Comparison of ENCODE assay signal across 15 mouse cellular contexts in the genomic region with DNA sequence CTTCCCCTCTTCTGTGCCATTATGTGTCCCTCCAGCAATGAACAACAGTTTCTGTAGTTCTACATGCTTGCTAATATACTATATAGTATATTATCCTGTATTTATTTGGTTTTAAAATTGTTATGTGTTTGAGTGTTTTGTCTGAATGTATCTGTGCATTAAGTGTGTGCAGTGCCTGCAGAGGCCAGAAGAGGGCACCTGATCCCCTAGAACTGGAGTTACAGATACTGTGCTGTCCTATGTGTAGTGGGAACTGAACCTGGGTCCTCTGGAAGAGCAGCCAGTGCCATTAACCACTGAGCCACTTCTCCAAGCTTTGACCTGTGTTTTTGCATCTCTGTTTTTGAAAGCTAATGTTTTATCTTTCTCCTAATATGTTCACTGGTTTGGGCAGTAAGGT. TPM values are rescaled to one million over a fixed set of nuclear protein-coding genes. Genes with fewer than 3 reads are reported as not detected.
DNase-seq lines count a peak whose midpoint lies in the region; ATAC-seq and TF ChIP-seq lines count a peak whose summit lies in the region.
"Had no signal": no experiment of that assay in that cellular context is flagged by ENCODE, and none has a peak within 500 bp of the region (broad histone marks: within the 10 kb centered on the region; RNA-seq: fewer than 3 reads in every experiment).

No protein-coding gene starts in this region.

- H3K27me3 ChIP-seq in forebrain, embryonic 11.5 days (ENCODE audit: control insufficient read depth, insufficient read depth, low read length): no peaks in the 10 kb centered on the region
- no peaks in the 10 kb centered on the region for H3K27me3 ChIP-seq in forebrain, embryonic 15.5 days
- peaks cover 2% of the 10 kb centered on the region; the same call in 1 of the 2 replicates for H3K27me3 ChIP-seq in liver, adult 2 months (ENCODE audit: control insufficient read depth, insufficient read depth, low read length)
- H3K27me3 ChIP-seq in liver, embryonic 12.5 days (replicated peaks): 0 out of 2 replicates have a peak, but pooled peaks cover 3% of the 10 kb centered on the region
- no peaks in the 10 kb centered on the region for H3K27me3 ChIP-seq in midbrain, embryonic 10.5 days (ENCODE audit: low read depth, poor library complexity, severe bottlenecking)
- H3K27me3 ChIP-seq: heart, embryonic 15.5 days; kidney, embryonic 15.5 days; liver, embryonic 15.5 days; megakaryocyte, embryonic 14.5 days had no signal

- no peak overlapping the region for H3K27ac ChIP-seq in forebrain, embryonic 11.5 days (ENCODE audit: low read depth, low read length)
- H3K27ac ChIP-seq in forebrain, embryonic 15.5 days (replicated peaks): no peak overlapping the region
- H3K27ac ChIP-seq in liver, adult 2 months (replicated peaks; ENCODE audit: insufficient read depth, low read depth, low read length): no peak overlapping the region
- H3K27ac ChIP-seq in liver, embryonic 12.5 days: no peak overlapping the region
- H3K27ac ChIP-seq in bone marrow, adult 2 months (ENCODE audit: control insufficient read depth, insufficient read depth, low read depth, low read length, poor library complexity): no peak overlapping the region
- H3K27ac ChIP-seq in midbrain, embryonic 10.5 days (replicated peaks): no peak overlapping the region
- H3K27ac ChIP-seq: heart, embryonic 15.5 days; kidney, embryonic 15.5 days; liver, embryonic 15.5 days had no signal

- peak; percentile 26; the same call in 1 of the 2 replicates for TF ChIP-seq CTCF in liver, adult 2 months (IDR thresholded peaks at IDR 0.05; ENCODE audit: low read depth, low read length)
- peak; percentile 26; the same call in 1 of the 2 replicates for TF ChIP-seq CTCF in bone marrow, adult 2 months (IDR thresholded peaks at IDR 0.05; ENCODE audit: control insufficient read depth, insufficient read depth, low read length)

- TF ChIP-seq POLR2A in liver, adult 2 months (IDR thresholded peaks at IDR 0.05; ENCODE audit: extremely low read depth, insufficient read depth, low read length): no peak
- no peak for TF ChIP-seq POLR2A in bone marrow, adult 2 months (IDR thresholded peaks at IDR 0.05; ENCODE audit: borderline replicate concordance, control insufficient read depth, low read depth, low read length)

- H3K4me3 ChIP-seq in forebrain, embryonic 11.5 days (ENCODE audit: low read depth, low read length): no peak overlapping the region
- no peak overlapping the region for H3K4me3 ChIP-seq in forebrain, embryonic 15.5 days
- no peak overlapping the region for H3K4me3 ChIP-seq in liver, adult 2 months (ENCODE audit: insufficient read depth, low read depth, low read length)
- H3K4me3 ChIP-seq in liver, embryonic 12.5 days: no peak overlapping the region
- H3K4me3 ChIP-seq in bone marrow, adult 2 months (replicated peaks; ENCODE audit: control insufficient read depth, low read depth, low read length): no peak overlapping the region
- no peak overlapping the region for H3K4me3 ChIP-seq in midbrain, embryonic 10.5 days
- H3K4me3 ChIP-seq: heart, embryonic 15.5 days; kidney, embryonic 15.5 days; liver, embryonic 15.5 days; megakaryocyte, embryonic 14.5 days had no signal

- H3K4me1 ChIP-seq in forebrain, embryonic 11.5 days (replicated peaks; ENCODE audit: control insufficient read depth, insufficient read depth, low read length): no peaks in the 10 kb centered on the region
- no peaks in the 10 kb centered on the region for H3K4me1 ChIP-seq in forebrain, embryonic 15.5 days
- no peaks in the 10 kb centered on the region for H3K4me1 ChIP-seq in liver, adult 2 months (ENCODE audit: control insufficient read depth, insufficient read depth, low read length)
- H3K4me1 ChIP-seq in liver, embryonic 12.5 days: no peaks in the 10 kb centered on the region
- no peaks in the 10 kb centered on the region; the same call in 1 of the 2 replicates for H3K4me1 ChIP-seq in bone marrow, adult 2 months (ENCODE audit: control insufficient read depth, insufficient read depth, low read length)
- no peaks in the 10 kb centered on the region for H3K4me1 ChIP-seq in midbrain, embryonic 10.5 days
- H3K4me1 ChIP-seq: heart, embryonic 15.5 days; liver, embryonic 15.5 days had no signal

- H3K9me3 ChIP-seq in forebrain, embryonic 11.5 days (ENCODE audit: control insufficient read depth, low read length): no peaks in the 10 kb centered on the region
- no peaks in the 10 kb centered on the region for H3K9me3 ChIP-seq in forebrain, embryonic 15.5 days
- H3K9me3 ChIP-seq in liver, embryonic 12.5 days (replicated peaks): 0 out of 2 replicates have a peak, but pooled peaks cover 4% of the 10 kb centered on the region
- H3K9me3 ChIP-seq in midbrain, embryonic 10.5 days (replicated peaks): no peaks in the 10 kb centered on the region
- H3K9me3 ChIP-seq: heart, embryonic 15.5 days; kidney, embryonic 15.5 days; liver, embryonic 15.5 days had no signal

- H3K9ac ChIP-seq in forebrain, embryonic 11.5 days (ENCODE audit: low read length): no peak overlapping the region
- no peak overlapping the region for H3K9ac ChIP-seq in forebrain, embryonic 15.5 days (replicated peaks)
- no peak overlapping the region for H3K9ac ChIP-seq in liver, adult 2 months (ENCODE audit: low read depth, low read length)
- no peak overlapping the region for H3K9ac ChIP-seq in liver, embryonic 12.5 days
- H3K9ac ChIP-seq: heart, embryonic 15.5 days; kidney, embryonic 15.5 days; liver, embryonic 15.5 days had no signal

- peak; percentile 17 for DNase-seq in forebrain, embryonic 11.5 days (ENCODE audit: low spot score)
- no peak for DNase-seq in liver, adult 2 months (ENCODE audit: extremely low read depth, low read depth, low spot score)
- DNase-seq in A20 (ENCODE audit: low read depth, low spot score): peak; percentile 10
- no peak for DNase-seq in midbrain, embryonic 10.5 days (ENCODE audit: low spot score)
- DNase-seq: cerebellum, adult 9-11 months; embryo, embryonic 11 days had no signal

- ATAC-seq in forebrain, embryonic 11.5 days (replicated peaks; ENCODE audit: low FRiP score): no peak
- ATAC-seq in forebrain, embryonic 15.5 days (replicated peaks): no peak
- ATAC-seq in liver, embryonic 12.5 days: no peak
- ATAC-seq in activated CD4-positive, CD25-positive, alpha-beta regulatory T cell, adult 4 months: no peak

- no peaks in the 10 kb centered on the region for H3K36me3 ChIP-seq in forebrain, embryonic 11.5 days (ENCODE audit: control insufficient read depth, insufficient read depth, low read length)
- H3K36me3 ChIP-seq in forebrain, embryonic 15.5 days: no peaks in the 10 kb centered on the region
- no peaks in the 10 kb centered on the region for H3K36me3 ChIP-seq in liver, adult 2 months (ENCODE audit: control insufficient read depth, insufficient read depth, low read length)
- H3K36me3 ChIP-seq in liver, embryonic 12.5 days: no peaks in the 10 kb centered on the region
- H3K36me3 ChIP-seq in midbrain, embryonic 10.5 days: no peaks in the 10 kb centered on the region
- H3K36me3 ChIP-seq: heart, embryonic 15.5 days; kidney, embryonic 15.5 days; liver, embryonic 15.5 days had no signal

- no peak overlapping the region for H3K4me2 ChIP-seq in forebrain, embryonic 11.5 days (ENCODE audit: low read depth, low read length, severe bottlenecking)
- H3K4me2 ChIP-seq in forebrain, embryonic 15.5 days (replicated peaks): no peak overlapping the region
- H3K4me2 ChIP-seq in liver, embryonic 12.5 days: no peak overlapping the region
- H3K4me2 ChIP-seq: heart, embryonic 15.5 days; kidney, embryonic 15.5 days; liver, embryonic 15.5 days had no signal

- H3K79me2 ChIP-seq in liver, adult 2 months (ENCODE audit: control insufficient read depth, insufficient read depth, low read length): no peaks in the 10 kb centered on the region

RNA-seq across cellular contexts. Expression of a gene that starts 46.3 kb away (rescaled TPM):
- polyA plus RNA-seq in forebrain, embryonic 11.5 days (2014; fragmentation: Nextera tagmentation; extraction: Ambion mirVana): 0.12 and 0.15 TPM in 2 replicates
- 0.15 and 0.51 TPM in 2 replicates for polyA plus RNA-seq in forebrain, embryonic 15.5 days (2015; fragmentation: Nextera tagmentation; extraction: Ambion mirVana)
- total RNA-seq in liver, adult 2 months (2014; rRNA removed): 1.0 and 2.3 TPM in 2 replicates
- polyA plus RNA-seq in liver, adult 2 months (2012; rRNA removed): 2.5 and 4.2 TPM in 2 replicates
- 2.2 and 2.5 TPM in 2 replicates for polyA plus RNA-seq in liver, embryonic 12.5 days (2016; fragmentation: Nextera tagmentation; extraction: Ambion mirVana)
- polyA plus RNA-seq in bone marrow, adult 2 months (2011; ENCODE audit: insufficient read depth, insufficient read length, low replicate concordance, missing spikeins): 2.2 and 2.3 TPM in 2 replicates
- not detected for polyA plus RNA-seq in activated CD4-positive, CD25-positive, alpha-beta regulatory T cell, adult 4 months (2017; shearing (Covaris generic))
- 0.06 TPM in 1 of 2 replicates, not detected in the other for polyA plus RNA-seq in midbrain, embryonic 10.5 days (2016; fragmentation: Nextera tagmentation; extraction: Ambion mirVana)
- total RNA-seq: neutrophil, adult 5-6 weeks had no signal

Comparison
In these comparisons a context has a peak if more than half of its experiments do, and no peak if none do; other contexts are left out.
1. DNase-seq: peak in forebrain, embryonic 11.5 days (single experiment) and A20 (single experiment); none in liver, adult 2 months (single experiment) and midbrain, embryonic 10.5 days (single experiment).